Mouse (Mus musculus): ENCODE measurements around the gene Nedd9. TPM values are rescaled to one million over a fixed set of nuclear protein-coding genes. Genes with fewer than 3 reads are reported as not detected.

Nedd9 gene
- polyA plus RNA-seq, 1 experiment from 2014 or later, result 27.7 TPM

GRCm38 (mm10) chr13:41400289-41400688 lies 86.9 kb downstream of the Nedd9 start:
- ATAC-seq (no peak), DNase-seq (ENCODE audit: low spot score) (no peak)
- no peaks in the 10 kb centered on the region for H3K9me3 ChIP-seq (replicated peaks; ENCODE audit: control insufficient read depth, low read length)
- no peaks in the 10 kb centered on the region for H3K27me3 ChIP-seq (replicated peaks; ENCODE audit: control insufficient read depth, insufficient read depth, low read length)
- no peak overlapping the region for H3K9ac ChIP-seq (ENCODE audit: low read length)
- 74% methylated on average over 3 of the region's 3 CpGs for WGBS
- H3K4me1 ChIP-seq (ENCODE audit: control insufficient read depth, insufficient read depth, low read length), result no peaks in the 10 kb centered on the region
- H3K27ac ChIP-seq (ENCODE audit: low read depth, low read length), result no peak overlapping the region
- H3K4me3 ChIP-seq (ENCODE audit: low read depth, low read length), result no peak overlapping the region
- no peak overlapping the region for H3K4me2 ChIP-seq (ENCODE audit: low read length)
- no peaks in the 10 kb centered on the region for H3K36me3 ChIP-seq (ENCODE audit: control insufficient read depth, insufficient read depth, low read length)

- Histone ChIP-seq H3K4me2 (ENCODE audit: low read length) (no peak overlapping the region), H3K36me3 (ENCODE audit: control insufficient read depth, insufficient read depth, low read length) (no peaks in the 10 kb centered on the region), H3K9me3 (replicated peaks; ENCODE audit: control insufficient read depth, low read length) (no peaks in the 10 kb centered on the region), H3K27ac (ENCODE audit: low read depth, low read length) (no peak overlapping the region), H3K4me1 (ENCODE audit: control insufficient read depth, insufficient read depth, low read length) (no peaks in the 10 kb centered on the region), H3K4me3 (ENCODE audit: low read depth, low read length) (no peak overlapping the region), H3K27me3 (replicated peaks; ENCODE audit: control insufficient read depth, insufficient read depth, low read length) (no peaks in the 10 kb centered on the region), H3K9ac (ENCODE audit: low read length) (no peak overlapping the region)
- ATAC-seq, result no peak
- WGBS, result 82% methylated on average over 2 of the region's 2 CpGs
- DNase-seq (ENCODE audit: low spot score), result no peak
Observed at GRCm38 (mm10) chr13:41392191-41392590, 95.0 kb downstream of the Nedd9 start.

GRCm38 (mm10) chr13:41390698-41391097 lies 96.5 kb downstream of the Nedd9 start:
- no peak for DNase-seq (ENCODE audit: low spot score)
- 95% methylated on average over 2 of the region's 2 CpGs for WGBS

GRCm38 (mm10) chr13:41386581-41386980 lies 100.6 kb downstream of the Nedd9 start:
- no peak for ATAC-seq
- Histone ChIP-seq H3K4me3 (ENCODE audit: low read depth, low read length) (no peak overlapping the region), H3K27ac (ENCODE audit: low read depth, low read length) (no peak overlapping the region), H3K9me3 (replicated peaks; ENCODE audit: control insufficient read depth, low read length) (no peaks in the 10 kb centered on the region), H3K4me1 (ENCODE audit: control insufficient read depth, insufficient read depth, low read length) (no peaks in the 10 kb centered on the region), H3K36me3 (ENCODE audit: control insufficient read depth, insufficient read depth, low read length) (no peaks in the 10 kb centered on the region), H3K27me3 (replicated peaks; ENCODE audit: control insufficient read depth, insufficient read depth, low read length) (no peaks in the 10 kb centered on the region), H3K9ac (ENCODE audit: low read length) (no peak overlapping the region), H3K4me2 (ENCODE audit: low read length) (no peak overlapping the region)
- DNase-seq (ENCODE audit: low spot score), result no peak
- WGBS, result 61% methylated on average over 4 of the region's 4 CpGs

More at GRCm38 (mm10) chr13:41390698-41391097, 96.5 kb downstream of the Nedd9 start:
- H3K9me3 ChIP-seq (replicated peaks; ENCODE audit: control insufficient read depth, low read length), result no peaks in the 10 kb centered on the region
- H3K4me2 ChIP-seq (ENCODE audit: low read length), result no peak overlapping the region
- ATAC-seq, result no peak
- H3K36me3 ChIP-seq (ENCODE audit: control insufficient read depth, insufficient read depth, low read length), result no peaks in the 10 kb centered on the region
- no peaks in the 10 kb centered on the region for H3K27me3 ChIP-seq (replicated peaks; ENCODE audit: control insufficient read depth, insufficient read depth, low read length)
- H3K9ac ChIP-seq (ENCODE audit: low read length), result no peak overlapping the region
- H3K27ac ChIP-seq (ENCODE audit: low read depth, low read length), result no peak overlapping the region
- no peak overlapping the region for H3K4me3 ChIP-seq (ENCODE audit: low read depth, low read length)
- no peaks in the 10 kb centered on the region for H3K4me1 ChIP-seq (ENCODE audit: control insufficient read depth, insufficient read depth, low read length)

GRCm38 (mm10) chr13:41384896-41385295 lies 102.3 kb downstream of the Nedd9 start:
- no peak overlapping the region for H3K9ac ChIP-seq (ENCODE audit: low read length)
- WGBS, result 69% methylated on average over 4 of the region's 4 CpGs
- H3K4me3 ChIP-seq (ENCODE audit: low read depth, low read length), result no peak overlapping the region
- H3K4me1 ChIP-seq (ENCODE audit: control insufficient read depth, insufficient read depth, low read length), result no peaks in the 10 kb centered on the region
- H3K4me2 ChIP-seq (ENCODE audit: low read length), result no peak overlapping the region
- no peaks in the 10 kb centered on the region for H3K9me3 ChIP-seq (replicated peaks; ENCODE audit: control insufficient read depth, low read length)
- no peaks in the 10 kb centered on the region for H3K27me3 ChIP-seq (replicated peaks; ENCODE audit: control insufficient read depth, insufficient read depth, low read length)
- DNase-seq (ENCODE audit: low spot score) (no peak), ATAC-seq (no peak)
- no peaks in the 10 kb centered on the region for H3K36me3 ChIP-seq (ENCODE audit: control insufficient read depth, insufficient read depth, low read length)
- H3K27ac ChIP-seq (ENCODE audit: low read depth, low read length), result no peak overlapping the region

- Histone ChIP-seq H3K36me3 (ENCODE audit: control insufficient read depth, insufficient read depth, low read length) (no peaks in the 10 kb centered on the region), H3K4me2 (ENCODE audit: low read length) (no peak overlapping the region), H3K4me3 (ENCODE audit: low read depth, low read length) (no peak overlapping the region), H3K9ac (ENCODE audit: low read length) (no peak overlapping the region), H3K9me3 (replicated peaks; ENCODE audit: control insufficient read depth, low read length) (no peaks in the 10 kb centered on the region), H3K4me1 (ENCODE audit: control insufficient read depth, insufficient read depth, low read length) (no peaks in the 10 kb centered on the region), H3K27ac (ENCODE audit: low read depth, low read length) (no peak overlapping the region), H3K27me3 (replicated peaks; ENCODE audit: control insufficient read depth, insufficient read depth, low read length) (no peaks in the 10 kb centered on the region)
- ATAC-seq (no peak), DNase-seq (ENCODE audit: low spot score) (no peak)
Observed at GRCm38 (mm10) chr13:41382635-41383034, 104.5 kb downstream of the Nedd9 start.

- Histone ChIP-seq H3K9me3 (replicated peaks; ENCODE audit: control insufficient read depth, low read length) (no peaks in the 10 kb centered on the region), H3K4me2 (ENCODE audit: low read length) (no peak overlapping the region), H3K36me3 (ENCODE audit: control insufficient read depth, insufficient read depth, low read length) (no peaks in the 10 kb centered on the region), H3K4me3 (ENCODE audit: low read depth, low read length) (no peak overlapping the region), H3K27me3 (replicated peaks; ENCODE audit: control insufficient read depth, insufficient read depth, low read length) (no peaks in the 10 kb centered on the region), H3K9ac (ENCODE audit: low read length) (no peak overlapping the region), H3K4me1 (ENCODE audit: control insufficient read depth, insufficient read depth, low read length) (no peaks in the 10 kb centered on the region), H3K27ac (ENCODE audit: low read depth, low read length) (no peak overlapping the region)
- ATAC-seq (no peak), DNase-seq (ENCODE audit: low spot score) (no peak)
- WGBS, result 91% methylated on average over 5 of the region's 5 CpGs
Observed at GRCm38 (mm10) chr13:41381806-41382546, 105.2 kb downstream of the Nedd9 start.

GRCm38 (mm10) chr13:41381041-41381805 lies 105.9 kb downstream of the Nedd9 start:
- ATAC-seq, result no peak
- 85% methylated on average over 7 of the region's 7 CpGs for WGBS

GRCm38 (mm10) chr13:41379951-41380465 lies 107.2 kb downstream of the Nedd9 start:
- Histone ChIP-seq H3K4me2 (ENCODE audit: low read length) (no peak overlapping the region), H3K9ac (ENCODE audit: low read length) (no peak overlapping the region), H3K9me3 (replicated peaks; ENCODE audit: control insufficient read depth, low read length) (no peaks in the 10 kb centered on the region), H3K4me1 (ENCODE audit: control insufficient read depth, insufficient read depth, low read length) (no peaks in the 10 kb centered on the region), H3K27me3 (replicated peaks; ENCODE audit: control insufficient read depth, insufficient read depth, low read length) (no peaks in the 10 kb centered on the region), H3K27ac (ENCODE audit: low read depth, low read length) (no peak overlapping the region), H3K36me3 (ENCODE audit: control insufficient read depth, insufficient read depth, low read length) (no peaks in the 10 kb centered on the region), H3K4me3 (ENCODE audit: low read depth, low read length) (no peak overlapping the region)
- WGBS, result 94% methylated on average over 4 of the region's 4 CpGs
- ATAC-seq, result no peak
- DNase-seq (ENCODE audit: low spot score), result no peak

More at GRCm38 (mm10) chr13:41381041-41381805, 105.9 kb downstream of the Nedd9 start:
- DNase-seq (ENCODE audit: low spot score), result no peak
- no peak overlapping the region for H3K27ac ChIP-seq (ENCODE audit: low read depth, low read length)
- no peaks in the 10 kb centered on the region for H3K4me1 ChIP-seq (ENCODE audit: control insufficient read depth, insufficient read depth, low read length)
- H3K36me3 ChIP-seq (ENCODE audit: control insufficient read depth, insufficient read depth, low read length), result no peaks in the 10 kb centered on the region
- no peak overlapping the region for H3K9ac ChIP-seq (ENCODE audit: low read length)
- no peaks in the 10 kb centered on the region for H3K9me3 ChIP-seq (replicated peaks; ENCODE audit: control insufficient read depth, low read length)
- no peak overlapping the region for H3K4me3 ChIP-seq (ENCODE audit: low read depth, low read length)
- no peak overlapping the region for H3K4me2 ChIP-seq (ENCODE audit: low read length)
- no peaks in the 10 kb centered on the region for H3K27me3 ChIP-seq (replicated peaks; ENCODE audit: control insufficient read depth, insufficient read depth, low read length)
